Mouse (Mus musculus) CD4-positive, CD25-positive, alpha-beta regulatory T cell (primary cell): ENCODE measurements around the gene Tdpoz3. TPM values are rescaled to one million over a fixed set of nuclear protein-coding genes. Genes with fewer than 3 reads are reported as not detected.

Experiments
- polyA plus RNA-seq: library from polyadenylated mRNA; unstranded; fragments of 100-300 nt; shearing (Covaris generic); gene quantifications from one replicate; pipeline ENCODE4 v1.2.1, GENCODE M21; 2017

The Tdpoz3 gene
- not detected for polyA plus RNA-seq

GRCm38 (mm10) chr3:93825720-93826119, at the start of gene Tdpoz3:
Tdpoz3 (plus strand) TSS chr3:93826020.

GRCm38 (mm10) chr3:93796098-93796497, 29.7 kb upstream of the Tdpoz3 start, which contains the start of gene Tdpoz4:
Tdpoz4 (plus strand) TSS chr3:93796398.

Other genes with a start within 250 kb of the Tdpoz3 start
- not detected for gene Tdpoz2, start 173.3 kb upstream of the Tdpoz3 start, polyA plus RNA-seq
- not detected for gene Tdpoz1, start 149.7 kb upstream of the Tdpoz3 start, polyA plus RNA-seq
- not detected for gene Gm37596, start 132.9 kb upstream of the Tdpoz3 start, polyA plus RNA-seq
- not detected for gene Gm5773, start 53.0 kb upstream of the Tdpoz3 start, polyA plus RNA-seq
- 0.23 TPM for gene Tdpoz4, start 29.6 kb upstream of the Tdpoz3 start, polyA plus RNA-seq
- not detected for gene Gm9117, start 117.5 kb downstream of the Tdpoz3 start, polyA plus RNA-seq
- gene Tdpoz5, start 135.3 kb downstream of the Tdpoz3 start, polyA plus RNA-seq, result not detected
- gene Gm9125, start 228.9 kb downstream of the Tdpoz3 start, polyA plus RNA-seq, result not detected
- not detected for gene Gm10697, start 246.6 kb downstream of the Tdpoz3 start, polyA plus RNA-seq